ENCODE assay signal across 17 mouse cellular contexts in genomic region chr10:116645631-116646030, GRCm38 (mm10).
DNase-seq lines count a peak whose midpoint lies in the region; ATAC-seq and TF ChIP-seq lines count a peak whose summit lies in the region.
"Had no signal": no experiment of that assay in that cellular context is flagged by ENCODE, and none has a peak within 500 bp of the region (broad histone marks: within the 10 kb centered on the region; RNA-seq: fewer than 3 reads in every experiment).

No protein-coding gene starts in this region.

- H3K36me3 ChIP-seq in hindbrain, postnatal 0 days (ENCODE audit: insufficient read depth, low read length) = no peaks in the 10 kb centered on the region
- no peaks in the 10 kb centered on the region for H3K36me3 ChIP-seq in hindbrain, embryonic 14.5 days (replicated peaks; ENCODE audit: control insufficient read depth, insufficient read depth)
- no peaks in the 10 kb centered on the region for H3K36me3 ChIP-seq in liver, embryonic 12.5 days
- H3K36me3 ChIP-seq: hindbrain, embryonic 13.5 days; limb, embryonic 10.5 days had no signal

- H3K27ac ChIP-seq in hindbrain, postnatal 0 days = no peak overlapping the region
- no peak overlapping the region for H3K27ac ChIP-seq in hindbrain, embryonic 14.5 days
- peak overlapping the region; percentile 91 for H3K27ac ChIP-seq in cerebellum, adult 2 months (ENCODE audit: insufficient read depth, low read length)
- H3K27ac ChIP-seq in liver, embryonic 12.5 days = no peak overlapping the region
- H3K27ac ChIP-seq: hindbrain, embryonic 13.5 days; kidney, postnatal 0 days; liver, embryonic 14.5 days had no signal

- H3K27me3 ChIP-seq in hindbrain, postnatal 0 days (ENCODE audit: insufficient read depth, low read length) = no peaks in the 10 kb centered on the region
- no peaks in the 10 kb centered on the region for H3K27me3 ChIP-seq in hindbrain, embryonic 14.5 days (ENCODE audit: control insufficient read depth, insufficient read depth, low read length)
- H3K27me3 ChIP-seq in cerebellum, adult 2 months (ENCODE audit: control insufficient read depth, insufficient read depth, low read length) = no peaks in the 10 kb centered on the region
- H3K27me3 ChIP-seq in liver, embryonic 12.5 days (replicated peaks) = no peaks in the 10 kb centered on the region
- H3K27me3 ChIP-seq: hindbrain, embryonic 13.5 days; megakaryocyte, embryonic 14.5 days had no signal

- peak; percentile 20 for DNase-seq in hindbrain, postnatal 0 days (ENCODE audit: low spot score)
- no peak for DNase-seq in hindbrain, embryonic 14.5 days (ENCODE audit: low spot score)
- DNase-seq in right cerebral cortex, adult 18-20 months = peak; percentile 10
- DNase-seq in right cerebral cortex, postnatal 25 days = no peak
- DNase-seq in cerebellum, adult 2 months = peak; percentile 72 to 85
- peak; percentile 59 for DNase-seq in retina, postnatal 1 day
- DNase-seq: adrenal gland, postnatal 14 days; heart, postnatal 10 days; lung, postnatal 10 days; thymus, adult 18-20 months had no signal

- no peak for ATAC-seq in hindbrain, postnatal 0 days
- no peak for ATAC-seq in hindbrain, embryonic 14.5 days (ENCODE audit: low FRiP score)
- no peak for ATAC-seq in liver, embryonic 12.5 days
- ATAC-seq: intestine, postnatal 0 days had no signal

- H3K9me3 ChIP-seq in hindbrain, postnatal 0 days (ENCODE audit: low read length) = no peaks in the 10 kb centered on the region
- no peaks in the 10 kb centered on the region for H3K9me3 ChIP-seq in hindbrain, embryonic 14.5 days (ENCODE audit: control insufficient read depth, low read length)
- no peaks in the 10 kb centered on the region for H3K9me3 ChIP-seq in liver, embryonic 12.5 days (replicated peaks)
- H3K9me3 ChIP-seq: hindbrain, embryonic 13.5 days; limb, embryonic 10.5 days had no signal

- H3K4me1 ChIP-seq in hindbrain, postnatal 0 days (ENCODE audit: insufficient read depth, low read length) = peaks cover 3% of the 10 kb centered on the region; the same call in 1 of the 2 replicates
- H3K4me1 ChIP-seq in hindbrain, embryonic 14.5 days (replicated peaks; ENCODE audit: control insufficient read depth, insufficient read depth, low read length) = no peaks in the 10 kb centered on the region
- H3K4me1 ChIP-seq in cerebellum, adult 2 months (ENCODE audit: control insufficient read depth, insufficient read depth, low read length) = peaks cover 15% of the 10 kb centered on the region; the same call in 1 of the 2 replicates
- H3K4me1 ChIP-seq in liver, embryonic 12.5 days = no peaks in the 10 kb centered on the region
- H3K4me1 ChIP-seq: limb, embryonic 10.5 days; megakaryocyte, embryonic 14.5 days had no signal

- TF ChIP-seq POLR2A in cerebellum, adult 2 months (IDR thresholded peaks at IDR 0.05; ENCODE audit: borderline replicate concordance, insufficient read depth, low read length) = 0 out of 2 replicates have a peak, but pooled peaks have one; percentile 11

- H3K4me3 ChIP-seq in hindbrain, postnatal 0 days (ENCODE audit: low read length) = no peak overlapping the region
- no peak overlapping the region for H3K4me3 ChIP-seq in hindbrain, embryonic 14.5 days (replicated peaks; ENCODE audit: low read length)
- H3K4me3 ChIP-seq in cerebellum, adult 2 months (replicated peaks; ENCODE audit: insufficient read depth, low read depth, low read length) = no peak overlapping the region
- no peak overlapping the region for H3K4me3 ChIP-seq in liver, embryonic 12.5 days
- H3K4me3 ChIP-seq: hindbrain, embryonic 13.5 days; limb, embryonic 10.5 days; megakaryocyte, embryonic 14.5 days had no signal

- no peak overlapping the region for H3K9ac ChIP-seq in hindbrain, postnatal 0 days (replicated peaks; ENCODE audit: low read length)
- no peak overlapping the region for H3K9ac ChIP-seq in hindbrain, embryonic 14.5 days
- no peak overlapping the region for H3K9ac ChIP-seq in liver, embryonic 12.5 days
- H3K9ac ChIP-seq: hindbrain, embryonic 13.5 days; liver, embryonic 14.5 days had no signal

- 46% methylated on average over 7 of the region's 7 CpGs for WGBS in hindbrain, postnatal 0 days
- 52% methylated on average over 7 of the region's 7 CpGs for WGBS in hindbrain, embryonic 14.5 days
- WGBS in cerebellum, adult 2 months = 9% methylated on average over 7 of the region's 7 CpGs
- 76% methylated on average over 7 of the region's 7 CpGs for WGBS in liver, embryonic 12.5 days (ENCODE audit: insufficient replicate concordance)

- H3K4me2 ChIP-seq in hindbrain, postnatal 0 days (ENCODE audit: low read depth, low read length) = no peak overlapping the region
- no peak overlapping the region for H3K4me2 ChIP-seq in hindbrain, embryonic 14.5 days (replicated peaks)
- H3K4me2 ChIP-seq in liver, embryonic 12.5 days = no peak overlapping the region
- H3K4me2 ChIP-seq: hindbrain, embryonic 13.5 days had no signal

- TF ChIP-seq CTCF in hindbrain, postnatal 0 days (IDR thresholded peaks at IDR 0.05; ENCODE audit: low read depth) = no peak
- no peak for TF ChIP-seq CTCF in cerebellum, adult 2 months (IDR thresholded peaks at IDR 0.05; ENCODE audit: borderline replicate concordance, insufficient read depth, low read depth, low read length)

Comparison
In these comparisons a context has a peak if more than half of its experiments do, and no peak if none do; other contexts are left out.
1. DNase-seq: peak in hindbrain, postnatal 0 days (single experiment), right cerebral cortex, adult 18-20 months (single experiment), cerebellum, adult 2 months (2 of 2) and retina, postnatal 1 day (single experiment); none in hindbrain, embryonic 14.5 days (single experiment) and right cerebral cortex, postnatal 25 days (single experiment).